Mouse (Mus musculus) forebrain, embryonic 13.5 days (tissue): ENCODE results near the gene Cblb. TPM values are rescaled to one million over a fixed set of nuclear protein-coding genes. Genes with fewer than 3 reads are reported as not detected.

ENCODE experiments used
- ATAC-seq: fragments of 200-750 bp; cut with Nextera tagmentation; 2 replicates; pipeline ENCODE4 v1.8.0; 2017
- H3K27ac ChIP-seq: fragments of 300-500 bp; sonication (generic); 2 replicates; pipeline ENCODE4 v1.5.1; 2015; ENCODE audit warnings: inconsistent platforms, mild to moderate bottlenecking, moderate library complexity
- H3K27me3 ChIP-seq: fragments of 300-500 bp; sonication (generic); 2 replicates; pipeline ENCODE4 v1.6.1; 2015; ENCODE audit warnings: mild to moderate bottlenecking, inconsistent platforms
- H3K36me3 ChIP-seq: fragments of 300-500 bp; sonication (generic); 2 replicates; pipeline ENCODE4 v1.6.1; 2015; ENCODE audit warnings: mild to moderate bottlenecking, inconsistent platforms; ENCODE audit not compliant: poor library complexity, severe bottlenecking
- H3K4me1 ChIP-seq: fragments of 300-500 bp; sonication (generic); 2 replicates; pipeline ENCODE4 v1.6.1; 2015; ENCODE audit warnings: inconsistent platforms
- H3K4me2 ChIP-seq: fragments of 300-500 bp; sonication (generic); 2 replicates; pipeline ENCODE4 v1.6.1; 2015; ENCODE audit warnings: inconsistent platforms, mild to moderate bottlenecking, moderate library complexity
- H3K4me3 ChIP-seq: fragments of 300-500 bp; sonication (generic); 2 replicates; pipeline ENCODE4 v1.5.1; 2015; ENCODE audit warnings: mild to moderate bottlenecking, inconsistent platforms
- H3K9ac ChIP-seq: fragments of 300-500 bp; sonication (generic); 2 replicates; pipeline ENCODE4 v1.6.1; 2015; ENCODE audit warnings: mild to moderate bottlenecking, inconsistent platforms
- H3K9me3 ChIP-seq: fragments of 300-500 bp; sonication (generic); replicated peaks from 2 replicates; pipeline ENCODE4 v1.6.1; 2016; ENCODE audit warnings: inconsistent platforms
- WGBS: fragments of 180-500 bp; shearing (Covaris S2); methylation state at CpG from one replicate; pipeline ENCODE4 v1.1.7; 2015; 5-methylcytosine and 5-hydroxymethylcytosine counted together
- polyA plus RNA-seq: library from polyadenylated mRNA; unstranded; fragments of >200 nt; fragmentation: Nextera tagmentation; extraction: Ambion mirVana; gene quantifications from 2 replicates; pipeline ENCODE4 v1.2.1, GENCODE M21; 2015

Cblb gene
- polyA plus RNA-seq, 1 experiment from 2014 or later = 16.4 TPM

DNA sequence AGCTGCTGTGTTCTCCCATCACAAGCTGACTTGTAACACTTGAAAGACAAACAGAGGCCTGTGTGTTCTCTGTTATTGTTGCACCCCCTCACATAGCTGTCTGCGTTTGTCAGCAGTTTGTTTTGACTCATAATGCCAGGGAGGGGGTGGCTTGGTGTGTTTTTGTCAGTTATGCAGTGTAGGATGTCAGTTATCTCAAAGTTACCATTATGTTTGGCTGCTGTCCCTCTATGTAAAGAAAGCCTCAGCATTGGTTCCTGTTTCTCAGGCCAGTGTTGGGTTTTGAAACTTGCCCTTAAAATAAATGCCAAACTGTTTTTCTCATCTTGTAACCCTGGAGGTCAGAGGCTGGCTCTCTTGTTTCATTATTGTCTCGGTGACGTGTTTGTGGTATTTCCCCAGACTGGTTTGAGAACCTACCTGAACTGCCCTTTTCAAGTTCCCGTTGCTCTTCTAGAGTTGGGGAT, 30.0 kb downstream of the Cblb start:
- ATAC-seq = no peak
- Histone ChIP-seq H3K9me3 (no peaks in the 10 kb centered on the region), H3K27ac (no peak overlapping the region), H3K27me3 (no peaks in the 10 kb centered on the region), H3K4me2 (no peak overlapping the region), H3K36me3 (no peaks in the 10 kb centered on the region), H3K9ac (no peak overlapping the region), H3K4me3 (no peak overlapping the region), H3K4me1 (peaks cover 41% of the 10 kb centered on the region)
- WGBS = 64% methylated on average over 4 of the region's 4 CpGs

DNA sequence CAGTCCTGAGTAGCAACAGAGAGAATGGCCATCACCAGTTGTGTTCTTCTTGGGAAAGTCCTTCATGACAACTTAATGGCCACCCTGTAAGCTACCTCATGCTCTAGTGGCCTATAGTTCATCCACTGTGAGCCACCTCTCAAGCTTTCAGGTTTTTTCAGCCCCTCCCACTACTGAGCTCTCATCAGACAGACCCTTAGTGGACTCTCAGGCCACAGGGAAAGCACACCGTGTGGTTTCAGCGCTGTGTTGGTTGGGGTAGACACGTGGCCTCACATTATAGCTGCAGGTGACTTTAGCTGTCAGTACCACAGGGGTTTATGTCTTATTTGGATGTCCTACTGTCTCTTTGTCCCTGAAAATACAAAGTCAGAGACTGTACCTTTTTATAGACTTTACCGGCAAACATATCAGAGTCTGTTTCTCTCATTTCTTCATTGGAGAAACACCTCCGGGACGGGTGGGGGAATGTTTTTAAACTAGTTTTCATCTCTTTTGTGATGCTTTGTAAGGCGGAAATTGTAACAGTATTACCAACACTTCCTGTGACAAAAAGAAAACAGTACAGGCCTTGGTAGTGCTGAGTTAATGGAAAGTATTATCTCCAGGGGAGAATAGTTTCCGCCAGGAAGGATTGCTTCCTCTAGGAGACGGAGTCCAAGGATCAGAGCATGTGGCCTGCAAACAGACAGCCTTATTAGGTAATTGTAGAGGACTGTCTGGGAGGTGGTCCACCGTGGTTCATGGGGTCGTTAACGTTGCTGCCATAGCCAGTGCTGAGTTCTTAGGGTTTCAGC, 33.5 kb downstream of the Cblb start:
- WGBS = 68% methylated on average over 12 of the region's 12 CpGs
- Histone ChIP-seq H3K4me1 (peaks cover 30% of the 10 kb centered on the region), H3K4me3 (no peak overlapping the region), H3K27me3 (no peaks in the 10 kb centered on the region), H3K9me3 (no peaks in the 10 kb centered on the region), H3K36me3 (no peaks in the 10 kb centered on the region), H3K9ac (no peak overlapping the region), H3K4me2 (no peak overlapping the region), H3K27ac (no peak overlapping the region)
- ATAC-seq = no peak

DNA sequence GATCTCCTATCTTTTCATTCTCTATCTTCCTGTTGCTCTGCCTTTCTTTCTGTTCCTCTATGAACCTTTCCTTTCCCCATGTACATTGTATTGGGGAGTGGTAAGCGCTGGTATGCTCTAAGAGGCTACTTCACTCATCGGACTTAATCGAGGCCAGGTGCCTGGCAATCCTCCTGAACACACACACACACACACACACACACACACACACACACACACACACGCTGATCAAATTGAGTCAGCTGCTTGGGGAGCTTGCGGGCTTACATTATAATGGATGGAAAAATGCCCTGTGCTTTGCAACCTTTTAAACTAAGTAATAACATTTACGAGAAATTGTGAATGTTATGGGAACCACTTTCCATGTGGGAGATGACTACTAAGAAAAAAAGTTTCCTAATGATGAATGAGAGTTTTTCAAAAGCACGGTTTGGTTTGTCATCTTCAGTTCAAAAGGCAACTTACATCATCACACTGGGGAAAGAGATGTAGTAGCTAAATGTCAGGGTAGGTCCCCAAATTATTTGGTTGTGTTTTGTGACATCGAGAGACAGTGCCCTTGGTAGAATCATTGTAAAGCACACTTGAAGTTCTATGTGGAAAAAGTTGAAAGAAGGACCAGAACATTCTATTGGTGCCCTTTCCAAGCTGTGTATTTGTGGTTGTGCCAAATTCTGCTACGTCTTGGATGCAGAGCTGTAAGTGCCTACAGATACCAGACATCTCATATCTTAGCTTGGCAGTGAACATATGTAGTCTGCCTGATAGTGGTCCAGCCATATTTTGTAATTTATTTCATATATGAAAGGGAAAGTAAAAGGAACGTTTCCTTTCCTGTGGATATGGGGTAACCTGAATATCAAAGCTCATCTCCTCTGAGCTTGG, 36.8 kb downstream of the Cblb start:
- H3K4me3 ChIP-seq = no peak overlapping the region
- 87% methylated on average over 10 of the region's 10 CpGs for WGBS
- no peaks in the 10 kb centered on the region for H3K9me3 ChIP-seq
- H3K27ac ChIP-seq = no peak overlapping the region
- H3K9ac ChIP-seq = no peak overlapping the region
- H3K4me1 ChIP-seq = peaks cover 14% of the 10 kb centered on the region; the same call in 1 of the 2 replicates
- no peak overlapping the region for H3K4me2 ChIP-seq
- peak; percentile 36; the same call in 1 of the 2 replicates for ATAC-seq
- no peaks in the 10 kb centered on the region for H3K27me3 ChIP-seq
- H3K36me3 ChIP-seq = no peaks in the 10 kb centered on the region

DNA sequence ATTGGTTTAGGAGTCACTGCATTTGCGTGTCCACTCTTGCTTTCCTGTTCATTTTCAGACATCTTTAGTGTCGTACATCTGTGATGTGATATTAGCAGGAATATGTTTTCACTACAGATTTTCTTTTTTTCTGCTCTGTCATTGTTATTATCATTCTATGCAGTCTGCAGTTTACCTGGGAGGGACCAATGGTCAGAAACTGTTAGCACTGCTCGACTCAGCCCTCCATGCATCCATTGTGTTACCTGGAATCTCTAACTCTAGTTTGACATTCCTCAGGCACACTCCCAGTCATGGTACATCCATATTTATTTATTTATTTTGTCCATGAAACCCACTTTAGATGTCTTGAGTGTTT, 37.5 kb downstream of the Cblb start:
- Histone ChIP-seq H3K4me3 (no peak overlapping the region), H3K27ac (no peak overlapping the region), H3K27me3 (no peaks in the 10 kb centered on the region), H3K9me3 (no peaks in the 10 kb centered on the region), H3K9ac (no peak overlapping the region), H3K36me3 (no peaks in the 10 kb centered on the region), H3K4me2 (no peak overlapping the region), H3K4me1 (peaks cover 14% of the 10 kb centered on the region; the same call in 1 of the 2 replicates)
- no peak for ATAC-seq
- WGBS = 90% methylated on average over 3 of the region's 3 CpGs

DNA sequence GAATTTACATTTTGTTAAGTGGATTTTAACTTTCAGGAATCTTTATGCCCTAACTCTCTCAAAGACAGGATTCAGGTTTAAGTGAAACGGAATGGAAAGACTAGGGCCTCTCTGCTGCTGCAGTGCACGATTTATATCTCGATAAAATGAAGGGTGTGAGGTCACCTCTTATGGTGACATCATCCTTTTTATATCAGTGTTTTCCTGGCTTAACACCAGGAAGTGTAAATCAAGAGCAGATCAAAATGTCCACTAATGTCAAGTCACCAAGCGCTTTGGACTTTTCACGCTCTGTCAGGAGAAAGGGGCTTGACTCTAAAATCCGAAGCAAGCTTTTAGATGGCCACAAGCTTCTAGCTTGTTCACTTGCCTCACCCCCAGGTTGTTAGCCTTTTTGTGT, 38.6 kb downstream of the Cblb start:
- Histone ChIP-seq H3K4me1 (peaks cover 14% of the 10 kb centered on the region; the same call in 1 of the 2 replicates), H3K4me3 (no peak overlapping the region), H3K9ac (no peak overlapping the region), H3K27me3 (no peaks in the 10 kb centered on the region), H3K36me3 (no peaks in the 10 kb centered on the region), H3K27ac (no peak overlapping the region), H3K4me2 (no peak overlapping the region), H3K9me3 (no peaks in the 10 kb centered on the region)
- no peak for ATAC-seq
- 92% methylated on average over 6 of the region's 6 CpGs for WGBS

DNA sequence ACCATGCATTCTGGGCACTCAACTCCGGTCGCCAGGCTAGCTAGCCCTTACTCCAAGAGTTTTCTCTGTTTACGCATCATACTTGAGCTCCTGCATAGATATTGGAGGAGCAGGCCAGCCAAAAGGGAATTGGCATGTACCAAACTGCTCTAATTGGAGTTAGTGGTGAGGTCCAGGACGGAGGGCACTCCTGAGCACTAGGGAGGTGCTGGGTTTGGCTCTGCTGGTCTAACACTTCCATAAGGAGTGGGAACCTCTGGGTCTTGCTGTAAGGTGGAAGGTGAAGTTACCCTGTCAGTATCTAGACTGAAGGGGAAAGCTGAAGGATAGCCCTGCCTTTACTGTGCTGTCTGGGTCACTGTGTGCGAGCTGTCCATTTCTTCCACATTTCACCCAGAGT, 39.1 kb downstream of the Cblb start:
- ATAC-seq = no peak
- WGBS = 97% methylated on average over 5 of the region's 5 CpGs
- no peak overlapping the region for H3K4me3 ChIP-seq
- H3K27me3 ChIP-seq = no peaks in the 10 kb centered on the region
- no peak overlapping the region for H3K27ac ChIP-seq
- H3K36me3 ChIP-seq = no peaks in the 10 kb centered on the region
- H3K4me1 ChIP-seq = peaks cover 11% of the 10 kb centered on the region; the same call in 1 of the 2 replicates
- no peaks in the 10 kb centered on the region for H3K9me3 ChIP-seq
- no peak overlapping the region for H3K4me2 ChIP-seq
- no peak overlapping the region for H3K9ac ChIP-seq

DNA sequence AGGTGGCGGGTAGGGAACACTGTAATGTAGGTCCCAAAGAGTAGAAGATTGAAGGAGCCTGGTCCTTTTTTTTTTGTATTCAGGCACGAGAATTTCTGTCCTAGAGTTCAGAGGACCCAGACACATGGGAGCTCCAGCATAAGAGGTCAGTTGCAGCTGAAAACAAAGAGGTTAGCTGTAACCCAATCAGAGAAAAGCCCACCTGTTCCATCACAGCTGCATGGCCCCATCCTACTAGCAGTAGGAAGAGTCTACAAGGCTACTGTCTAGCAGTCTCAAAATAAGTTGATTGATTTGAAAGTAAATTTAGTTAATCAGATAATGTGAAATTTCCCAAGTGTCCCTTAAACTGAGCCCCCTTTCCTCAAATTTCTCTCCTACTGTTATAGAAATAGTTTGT, 40.3 kb downstream of the Cblb start:
- WGBS = 84% methylated on average over 2 of the region's 2 CpGs
- H3K4me3 ChIP-seq = no peak overlapping the region
- H3K27ac ChIP-seq = no peak overlapping the region
- H3K36me3 ChIP-seq = no peaks in the 10 kb centered on the region
- no peaks in the 10 kb centered on the region for H3K9me3 ChIP-seq
- H3K9ac ChIP-seq = no peak overlapping the region
- peaks cover 11% of the 10 kb centered on the region; the same call in 1 of the 2 replicates for H3K4me1 ChIP-seq
- ATAC-seq = no peak
- H3K4me2 ChIP-seq = no peak overlapping the region
- no peaks in the 10 kb centered on the region for H3K27me3 ChIP-seq

DNA sequence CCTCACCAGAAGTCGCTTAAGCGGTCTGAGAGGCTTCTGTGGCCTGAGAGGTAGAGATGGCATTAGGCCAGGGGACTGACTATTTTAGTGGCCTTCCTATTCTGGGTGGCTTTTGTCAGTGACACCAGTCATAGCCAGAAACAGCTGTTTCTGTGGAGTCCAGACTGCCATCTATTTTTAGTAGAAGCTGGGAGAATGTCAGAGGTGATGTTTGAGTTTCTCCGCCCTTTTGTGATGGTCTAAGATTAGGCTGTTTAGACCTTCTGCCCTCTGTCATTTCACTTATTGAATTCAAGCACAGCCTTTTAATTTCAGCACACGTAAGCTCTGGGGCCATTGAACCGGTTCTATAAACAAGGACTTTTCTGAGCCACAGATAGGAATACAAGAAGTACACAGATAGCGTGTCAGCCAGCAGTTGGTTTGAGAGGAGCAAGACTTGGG, 40.8 kb downstream of the Cblb start:
- 73% methylated on average over 6 of the region's 6 CpGs for WGBS
- Histone ChIP-seq H3K27me3 (no peaks in the 10 kb centered on the region), H3K36me3 (no peaks in the 10 kb centered on the region), H3K27ac (no peak overlapping the region), H3K4me2 (no peak overlapping the region), H3K4me1 (peaks cover 15% of the 10 kb centered on the region), H3K4me3 (no peak overlapping the region), H3K9me3 (no peaks in the 10 kb centered on the region), H3K9ac (no peak overlapping the region)
- no peak for ATAC-seq

DNA sequence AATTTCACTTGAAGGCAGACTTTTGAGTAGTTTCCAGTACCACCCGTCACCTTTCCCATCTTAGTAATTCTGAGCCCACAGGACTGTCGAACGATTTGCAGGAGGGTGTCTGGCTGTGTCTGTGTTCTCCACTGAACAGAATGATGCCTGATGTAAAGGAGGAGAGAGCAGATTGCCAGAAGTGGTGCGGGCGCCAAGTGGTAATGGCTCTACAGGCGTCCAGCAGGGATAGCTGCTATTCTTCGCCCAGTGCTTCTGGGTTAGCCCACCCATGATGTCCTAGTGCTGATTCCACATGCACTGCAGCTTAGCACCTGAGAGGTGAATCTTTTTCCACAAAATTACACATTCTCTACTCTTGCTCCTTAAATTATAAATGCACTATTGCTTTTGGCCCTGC, 45.6 kb downstream of the Cblb start:
- Histone ChIP-seq H3K9ac (no peak overlapping the region), H3K4me1 (peaks cover 11% of the 10 kb centered on the region), H3K27me3 (no peaks in the 10 kb centered on the region), H3K4me3 (no peak overlapping the region), H3K9me3 (no peaks in the 10 kb centered on the region), H3K27ac (no peak overlapping the region), H3K36me3 (no peaks in the 10 kb centered on the region), H3K4me2 (no peak overlapping the region)
- ATAC-seq = peak; percentile 65
- 57% methylated on average over 7 of the region's 7 CpGs for WGBS

DNA sequence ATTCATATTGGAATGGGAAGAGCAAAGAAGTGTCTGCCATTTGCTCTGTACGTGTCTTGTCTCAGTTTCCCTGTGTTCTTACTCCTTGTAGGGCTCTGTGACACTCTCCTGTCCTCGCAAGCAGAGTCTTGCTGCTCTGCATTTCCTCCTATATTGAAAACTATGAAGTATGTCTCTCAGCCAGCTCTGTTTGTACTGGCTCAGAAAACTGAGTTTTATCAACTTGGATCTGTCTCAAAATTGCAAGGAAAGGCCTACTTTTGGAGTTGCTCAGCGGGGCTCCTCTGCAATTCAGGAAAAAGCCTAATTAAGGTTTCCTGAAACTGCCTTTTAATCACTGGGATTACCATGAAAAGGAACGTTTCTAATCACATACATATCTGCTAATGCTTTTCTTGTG, 46.9 kb downstream of the Cblb start:
- Histone ChIP-seq H3K4me2 (no peak overlapping the region), H3K4me3 (no peak overlapping the region), H3K9ac (no peak overlapping the region), H3K4me1 (peaks cover 10% of the 10 kb centered on the region), H3K36me3 (no peaks in the 10 kb centered on the region), H3K27me3 (no peaks in the 10 kb centered on the region), H3K27ac (no peak overlapping the region), H3K9me3 (no peaks in the 10 kb centered on the region)
- WGBS = 59% methylated on average over 4 of the region's 4 CpGs
- no peak for ATAC-seq

DNA sequence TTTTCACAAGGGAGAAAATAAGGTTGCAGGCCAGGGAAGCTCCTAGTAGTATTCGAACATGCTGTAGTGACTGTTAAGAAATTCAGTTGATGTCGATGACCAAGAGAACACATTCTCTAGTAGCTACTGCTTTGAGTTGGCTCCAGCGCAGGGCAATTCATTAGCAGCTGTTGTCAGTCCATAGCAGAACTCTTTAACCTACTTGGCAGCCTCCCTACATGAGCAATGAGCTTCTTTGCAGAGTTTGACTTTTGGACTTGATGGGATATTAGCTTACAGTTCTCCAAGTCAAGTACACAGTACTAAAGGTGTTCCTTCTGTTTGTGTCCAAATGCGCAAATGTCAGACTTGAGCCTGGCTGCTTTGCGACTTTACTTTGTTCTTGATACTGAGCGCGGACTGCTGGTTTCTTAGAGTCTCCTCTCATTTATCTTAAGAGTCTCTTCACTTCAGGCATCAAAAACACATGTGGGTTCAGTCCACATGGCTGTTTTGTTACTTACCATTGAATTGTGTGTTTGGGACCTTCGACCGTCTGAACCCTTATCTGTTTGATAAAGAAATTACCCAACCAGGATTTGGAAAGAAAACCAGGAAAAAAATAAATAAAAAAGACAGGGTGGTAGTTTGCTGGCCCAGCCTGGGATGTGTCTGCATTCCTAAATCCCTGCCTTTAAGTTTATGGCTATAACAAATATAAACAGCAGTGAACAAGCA, 47.9 kb downstream of the Cblb start:
- H3K27ac ChIP-seq = no peak overlapping the region
- H3K27me3 ChIP-seq = no peaks in the 10 kb centered on the region
- ATAC-seq = no peak
- H3K9ac ChIP-seq = no peak overlapping the region
- H3K9me3 ChIP-seq = no peaks in the 10 kb centered on the region
- H3K4me2 ChIP-seq = no peak overlapping the region
- peaks cover 10% of the 10 kb centered on the region for H3K4me1 ChIP-seq
- WGBS = 92% methylated on average over 9 of the region's 9 CpGs
- no peak overlapping the region for H3K4me3 ChIP-seq
- no peaks in the 10 kb centered on the region for H3K36me3 ChIP-seq

DNA sequence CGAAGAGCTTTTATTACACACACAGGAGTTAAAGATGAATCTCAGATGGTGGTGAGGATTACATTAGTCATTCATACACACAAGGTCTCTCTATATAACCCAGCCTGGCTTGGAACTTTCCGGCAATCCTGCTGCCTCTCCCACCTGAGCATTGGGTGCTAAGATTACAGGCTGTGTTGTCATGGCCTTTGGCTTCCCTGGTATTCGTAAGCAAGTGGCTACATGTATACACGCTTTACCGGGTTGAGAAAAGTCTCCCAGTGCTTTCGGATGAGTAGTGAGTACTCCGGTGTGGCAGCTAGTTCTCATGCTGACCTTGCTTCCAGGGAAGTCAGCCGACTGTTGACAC, 48.4 kb downstream of the Cblb start:
- no peaks in the 10 kb centered on the region for H3K27me3 ChIP-seq
- no peak for ATAC-seq
- H3K4me3 ChIP-seq = no peak overlapping the region
- H3K4me2 ChIP-seq = no peak overlapping the region
- H3K9ac ChIP-seq = no peak overlapping the region
- no peaks in the 10 kb centered on the region for H3K9me3 ChIP-seq
- peaks cover 10% of the 10 kb centered on the region for H3K4me1 ChIP-seq
- WGBS = 97% methylated on average over 8 of the region's 8 CpGs
- H3K36me3 ChIP-seq = no peaks in the 10 kb centered on the region
- H3K27ac ChIP-seq = no peak overlapping the region
